ENCODE assay signal across 8 mouse cellular contexts in the genomic region with DNA sequence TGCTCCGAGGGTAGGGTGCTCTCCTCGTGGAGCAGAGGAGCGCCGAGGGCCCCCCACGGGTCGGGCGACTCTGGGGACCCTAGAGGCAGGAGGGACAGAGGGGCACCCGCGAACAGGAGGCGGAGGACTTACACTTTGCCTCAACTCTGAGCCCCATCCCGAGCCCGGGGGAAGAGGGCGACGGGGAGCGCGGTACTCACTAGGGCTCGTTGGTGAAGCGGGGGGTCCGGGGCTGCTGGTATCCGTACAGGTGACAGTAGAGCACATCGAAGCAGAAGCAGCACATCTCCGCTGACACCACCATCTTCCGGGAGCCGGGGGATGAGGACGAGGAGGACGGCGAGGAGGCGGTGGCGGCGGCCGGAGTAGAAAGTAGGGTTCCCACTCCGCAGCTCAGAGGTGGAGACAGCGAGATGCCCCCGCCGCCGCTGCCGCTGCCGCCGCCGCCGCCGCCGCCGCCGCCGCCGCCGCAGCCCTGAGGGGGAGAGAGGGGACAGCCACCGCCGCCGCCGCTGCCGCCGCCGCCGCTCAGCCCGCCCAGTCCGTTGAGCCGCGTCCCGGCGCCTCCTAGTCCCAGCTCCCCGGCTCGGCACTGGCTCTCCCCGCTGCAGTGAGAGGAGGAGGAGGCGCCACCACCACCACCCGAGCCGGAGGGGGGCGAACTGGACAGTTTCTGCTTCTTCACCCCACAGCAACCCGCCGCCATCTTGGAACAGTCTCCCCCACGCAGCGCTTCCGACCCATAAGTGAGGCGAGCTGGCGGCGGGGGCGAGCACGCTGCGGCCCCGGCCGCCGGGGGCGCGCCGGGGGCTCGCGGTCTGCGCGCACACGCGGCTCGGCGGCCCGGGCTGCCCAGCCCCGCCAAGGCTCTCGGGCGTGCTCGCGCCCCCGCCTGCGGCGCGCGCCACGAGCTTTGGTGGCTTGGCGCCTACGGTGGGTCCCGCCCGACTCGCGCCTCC. TPM values are rescaled to one million over a fixed set of nuclear protein-coding genes. Genes with fewer than 3 reads are reported as not detected.
DNase-seq lines count a peak whose midpoint lies in the region; ATAC-seq and TF ChIP-seq lines count a peak whose summit lies in the region.

Gene Ammecr1 (minus strand): TSS at position 721 of the 959 bp plus-strand sequence.

- H3K4me3 ChIP-seq in erythroblast, embryonic 14.5 days (replicated peaks) = peak within 1 kb of the TSS; percentile 95
- H3K4me3 ChIP-seq in heart, embryonic 12.5 days = peak within 1 kb of the TSS; percentile 84
- peak within 1 kb of the TSS; percentile 67 for H3K4me3 ChIP-seq in kidney, postnatal 0 days (replicated peaks; ENCODE audit: low read depth, low read length)
- peak within 1 kb of the TSS; percentile 83 for H3K4me3 ChIP-seq in liver, embryonic 13.5 days (replicated peaks)
- peak within 1 kb of the TSS; percentile 60 for H3K4me3 ChIP-seq in stomach, embryonic 15.5 days (replicated peaks)

- DNase-seq in brain, embryonic 18.5 days (ENCODE audit: low read depth, low spot score) = peak; percentile 49
- peak; percentile 85 for DNase-seq in kidney, postnatal 0 days (ENCODE audit: low spot score)
- DNase-seq in liver, embryonic 13.5 days = peak; percentile 66
- DNase-seq in neural tube, embryonic 10.5 days (ENCODE audit: extremely low spot score, low spot score) = peak; percentile 71

- H3K9me3 ChIP-seq in erythroblast, embryonic 14.5 days (ENCODE audit: control insufficient read depth, low read length) = peaks cover 6% of the 10 kb centered on the region
- no peaks in the 10 kb centered on the region for H3K9me3 ChIP-seq in heart, embryonic 12.5 days (replicated peaks)
- H3K9me3 ChIP-seq in kidney, postnatal 0 days (replicated peaks; ENCODE audit: low read length) = no peaks in the 10 kb centered on the region
- H3K9me3 ChIP-seq in liver, embryonic 13.5 days (replicated peaks) = no peaks in the 10 kb centered on the region
- no peaks in the 10 kb centered on the region for H3K9me3 ChIP-seq in stomach, embryonic 15.5 days

- peak within 1 kb of the TSS; percentile 66 for H3K4me2 ChIP-seq in heart, embryonic 12.5 days
- H3K4me2 ChIP-seq in kidney, postnatal 0 days (ENCODE audit: low read length) = peak within 1 kb of the TSS; percentile 68
- H3K4me2 ChIP-seq in liver, embryonic 13.5 days = peak within 1 kb of the TSS; percentile 66
- H3K4me2 ChIP-seq in stomach, embryonic 15.5 days = peak within 1 kb of the TSS; percentile 50

- TF ChIP-seq CTCF in kidney, postnatal 0 days (IDR thresholded peaks at IDR 0.05; ENCODE audit: low read depth) = no peak

- peaks cover 23% of the 10 kb centered on the region for H3K36me3 ChIP-seq in erythroblast, embryonic 14.5 days (ENCODE audit: control insufficient read depth)
- H3K36me3 ChIP-seq in heart, embryonic 12.5 days = no peaks in the 10 kb centered on the region
- H3K36me3 ChIP-seq in kidney, postnatal 0 days (ENCODE audit: insufficient read depth, low read length) = no peaks in the 10 kb centered on the region
- H3K36me3 ChIP-seq in liver, embryonic 13.5 days = peaks cover 7% of the 10 kb centered on the region; the same call in 1 of the 2 replicates
- H3K36me3 ChIP-seq in stomach, embryonic 15.5 days = no peaks in the 10 kb centered on the region

- 14% methylated on average over 85 of the region's 112 CpGs for WGBS in heart, embryonic 12.5 days
- WGBS in kidney, postnatal 0 days = 26% methylated on average over 86 of the region's 112 CpGs
- WGBS in liver, embryonic 13.5 days (ENCODE audit: insufficient replicate concordance) = 14% methylated on average over 71 of the region's 112 CpGs
- 15% methylated on average over 67 of the region's 112 CpGs for WGBS in stomach, embryonic 15.5 days

- H3K9ac ChIP-seq in heart, embryonic 12.5 days = peak within 1 kb of the TSS; percentile 92
- H3K9ac ChIP-seq in kidney, postnatal 0 days (ENCODE audit: low read depth, low read length) = peak within 1 kb of the TSS; percentile 75
- peak within 1 kb of the TSS; percentile 92 for H3K9ac ChIP-seq in liver, embryonic 13.5 days
- H3K9ac ChIP-seq in stomach, embryonic 15.5 days = peak within 1 kb of the TSS; percentile 48

- H3K4me1 ChIP-seq in erythroblast, embryonic 14.5 days (ENCODE audit: control insufficient read depth) = peaks cover 52% of the 10 kb centered on the region
- no peaks in the 10 kb centered on the region for H3K4me1 ChIP-seq in heart, embryonic 12.5 days (replicated peaks)
- no peaks in the 10 kb centered on the region for H3K4me1 ChIP-seq in kidney, postnatal 0 days (replicated peaks; ENCODE audit: insufficient read depth, low read length)
- peaks cover 28% of the 10 kb centered on the region for H3K4me1 ChIP-seq in liver, embryonic 13.5 days (replicated peaks)
- no peaks in the 10 kb centered on the region for H3K4me1 ChIP-seq in stomach, embryonic 15.5 days

- H3K27me3 ChIP-seq in erythroblast, embryonic 14.5 days (ENCODE audit: control insufficient read depth) = peaks cover 6% of the 10 kb centered on the region; the same call in 1 of the 2 replicates
- 0 out of 2 replicates have a peak, but pooled peaks cover 4% of the 10 kb centered on the region for H3K27me3 ChIP-seq in heart, embryonic 12.5 days (replicated peaks)
- no peaks in the 10 kb centered on the region for H3K27me3 ChIP-seq in kidney, postnatal 0 days (ENCODE audit: insufficient read depth, low read length)
- no peaks in the 10 kb centered on the region for H3K27me3 ChIP-seq in liver, embryonic 13.5 days
- H3K27me3 ChIP-seq in stomach, embryonic 15.5 days (replicated peaks) = no peaks in the 10 kb centered on the region

- ATAC-seq in CD4-positive, CD25-positive, alpha-beta regulatory T cell, adult 4 months = peak; percentile 82
- peak; percentile 92 for ATAC-seq in heart, embryonic 12.5 days (ENCODE audit: insufficient number of reproducible peaks, low FRiP score)
- ATAC-seq in kidney, postnatal 0 days (replicated peaks; ENCODE audit: low FRiP score, low read depth) = peak; percentile 92
- peak; percentile 90 for ATAC-seq in liver, embryonic 13.5 days (ENCODE audit: low read depth)
- peak; percentile 93 for ATAC-seq in stomach, embryonic 15.5 days (ENCODE audit: insufficient read depth, low FRiP score, low read depth)

- H3K27ac ChIP-seq in heart, embryonic 12.5 days (ENCODE audit: poor library complexity, severe bottlenecking) = peak within 1 kb of the TSS; percentile 95
- peak within 1 kb of the TSS; percentile 84 for H3K27ac ChIP-seq in kidney, postnatal 0 days
- H3K27ac ChIP-seq in liver, embryonic 13.5 days = peak within 1 kb of the TSS; percentile 88
- peak within 1 kb of the TSS; percentile 86 for H3K27ac ChIP-seq in stomach, embryonic 15.5 days

RNA-seq across cellular contexts. Expression of gene Ammecr1, which starts in this region (rescaled TPM):
- polyA plus RNA-seq in CD4-positive, CD25-positive, alpha-beta regulatory T cell, adult 4 months (2017; shearing (Covaris generic)) = 1 to 10 TPM; 6.4 to 9.2 TPM
- polyA plus RNA-seq in erythroblast, embryonic 14.5 days (2012) = 0.72 and 0.84 TPM in 2 replicates
- polyA plus RNA-seq in heart, embryonic 12.5 days (2016; fragmentation: Nextera tagmentation; extraction: Ambion mirVana) = 23.7 and 24.3 TPM in 2 replicates
- polyA plus RNA-seq in kidney, postnatal 0 days (2015; fragmentation: Nextera tagmentation; extraction: Ambion mirVana) = 7.1 and 8.1 TPM in 2 replicates
- polyA plus RNA-seq in liver, embryonic 13.5 days (2015; fragmentation: Nextera tagmentation; extraction: Ambion mirVana) = 16.6 and 20.2 TPM in 2 replicates
- polyA plus RNA-seq in stomach, embryonic 15.5 days (2015; fragmentation: Nextera tagmentation; extraction: Ambion mirVana) = 13.3 TPM in 2 replicates

Comparison
In these comparisons a context has a peak if more than half of its experiments do, and no peak if none do; other contexts are left out.
1. Peak in every context shown above with its lines: DNase-seq, ATAC-seq, H3K4me3 ChIP-seq and H3K27ac ChIP-seq.